Mouse (Mus musculus): ENCODE measurements around the gene Dusp11. TPM values are rescaled to one million over a fixed set of nuclear protein-coding genes. Genes with fewer than 3 reads are reported as not detected.
"Not testable (repeated sequence)": the region's sequence is repeated elsewhere in the genome, so short reads cannot be mapped to it uniquely, and the experiment has no call there.

The Dusp11 gene
- polyA plus RNA-seq, 1 experiment from 2014 or later, result 42.7 TPM

DNA sequence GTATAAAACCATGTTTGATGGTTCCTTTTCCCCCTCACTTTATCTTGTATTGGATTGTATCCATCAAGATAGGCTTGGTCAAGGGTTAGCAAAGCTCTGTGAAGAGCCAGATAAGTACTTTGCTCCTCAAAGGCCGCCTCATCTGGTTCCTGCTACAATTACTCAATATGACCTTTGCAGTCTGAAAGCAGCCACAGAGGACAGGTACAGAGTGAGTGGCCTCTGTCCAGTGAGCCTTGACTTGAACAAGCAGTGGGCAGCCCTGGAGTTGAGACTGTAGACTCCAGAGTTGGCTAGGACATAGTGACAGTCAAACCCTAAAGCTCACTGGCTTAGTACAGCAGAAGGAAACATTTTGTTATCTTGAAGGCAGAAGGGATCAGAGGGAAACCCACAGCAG lies 32.2 kb downstream of the Dusp11 start:
- Histone ChIP-seq H3K4me3 (no peak overlapping the region), H3K36me3 (peaks cover 53% of the 10 kb centered on the region), H3K4me2 (replicated peaks) (no peak overlapping the region), H3K27me3 (no peaks in the 10 kb centered on the region), H3K4me1 (no peaks in the 10 kb centered on the region), H3K27ac (replicated peaks) (no peak overlapping the region), H3K9ac (replicated peaks) (no peak overlapping the region), H3K9me3 (no peaks in the 10 kb centered on the region)
- WGBS, result 80% methylated on average over 1 of the region's 1 CpGs
- no peak for ATAC-seq (ENCODE audit: low FRiP score, low read depth)

GRCm38 (mm10) chr6:85927476-85928464 lies 33.7 kb downstream of the Dusp11 start:
- ATAC-seq (ENCODE audit: low FRiP score, low read depth), result no peak
- Histone ChIP-seq H3K9me3 (no peaks in the 10 kb centered on the region), H3K27me3 (no peaks in the 10 kb centered on the region), H3K27ac (replicated peaks) (no peak overlapping the region), H3K4me2 (replicated peaks) (no peak overlapping the region), H3K36me3 (peaks cover 57% of the 10 kb centered on the region), H3K4me1 (no peaks in the 10 kb centered on the region), H3K9ac (replicated peaks) (no peak overlapping the region), H3K4me3 (no peak overlapping the region)
- WGBS, result 94% methylated on average over 9 of the region's 9 CpGs

- Histone ChIP-seq H3K9ac (replicated peaks) (no peak overlapping the region), H3K36me3 (peaks cover 60% of the 10 kb centered on the region), H3K4me2 (replicated peaks) (no peak overlapping the region), H3K9me3 (no peaks in the 10 kb centered on the region), H3K4me3 (no peak overlapping the region), H3K27me3 (no peaks in the 10 kb centered on the region), H3K27ac (replicated peaks) (no peak overlapping the region), H3K4me1 (no peaks in the 10 kb centered on the region)
- WGBS, result 84% methylated on average over 1 of the region's 1 CpGs
- ATAC-seq (ENCODE audit: low FRiP score, low read depth), result no peak
Observed at GRCm38 (mm10) chr6:85926709-85927108, 34.8 kb downstream of the Dusp11 start.

DNA sequence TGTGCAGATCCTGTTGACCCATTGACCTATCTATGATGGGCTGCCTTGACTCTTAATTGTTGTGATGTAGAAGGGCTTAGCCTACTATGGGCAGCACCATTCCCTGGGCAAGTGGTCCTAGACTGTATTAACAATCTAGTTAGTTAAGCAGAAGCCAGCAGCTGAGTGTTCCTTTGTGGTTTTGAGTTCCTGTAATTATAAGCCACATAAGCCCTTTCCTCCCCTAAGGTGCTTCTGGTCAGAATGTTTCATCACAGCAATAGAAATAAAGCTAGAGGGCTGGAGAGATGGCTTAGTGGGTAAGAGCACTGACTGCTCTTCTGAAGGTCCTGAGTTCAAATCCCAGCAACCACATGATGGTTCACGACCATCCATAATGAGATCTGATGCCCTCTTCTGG lies 37.8 kb downstream of the Dusp11 start:
- H3K27me3 ChIP-seq, result no peaks in the 10 kb centered on the region
- no peak overlapping the region for H3K27ac ChIP-seq (replicated peaks)
- no peaks in the 10 kb centered on the region for H3K9me3 ChIP-seq
- no peak overlapping the region for H3K4me2 ChIP-seq (replicated peaks)
- no peak for ATAC-seq (ENCODE audit: low FRiP score, low read depth)
- H3K4me3 ChIP-seq, result no peak overlapping the region
- H3K9ac ChIP-seq (replicated peaks), result no peak overlapping the region
- WGBS, result 91% methylated on average over 1 of the region's 1 CpGs
- H3K4me1 ChIP-seq, result no peaks in the 10 kb centered on the region
- peaks cover 48% of the 10 kb centered on the region for H3K36me3 ChIP-seq

DNA sequence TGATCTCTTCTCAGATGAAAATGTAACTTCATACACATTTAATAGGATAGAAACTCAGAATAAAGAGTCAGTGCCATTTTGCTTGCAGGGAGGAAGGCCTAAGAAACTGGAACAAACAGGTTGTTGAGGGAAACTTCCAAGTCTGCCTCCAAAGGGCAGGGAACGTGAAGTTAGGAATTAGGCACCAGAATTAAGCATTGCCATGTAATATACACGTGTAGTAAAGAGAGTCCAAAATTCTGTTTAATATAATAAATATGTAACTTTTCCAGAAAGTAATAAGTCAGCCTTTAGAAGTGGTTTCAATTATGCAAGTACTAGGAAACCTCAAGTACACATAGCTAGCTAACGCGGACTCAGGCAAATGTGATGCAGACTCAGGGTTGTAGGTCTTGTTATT lies 42.1 kb downstream of the Dusp11 start:
- Histone ChIP-seq H3K27ac (replicated peaks) (no peak overlapping the region), H3K9ac (replicated peaks) (no peak overlapping the region), H3K4me3 (no peak overlapping the region), H3K4me2 (replicated peaks) (no peak overlapping the region), H3K36me3 (peaks cover 10% of the 10 kb centered on the region; the same call in 1 of the 2 replicates), H3K27me3 (no peaks in the 10 kb centered on the region), H3K9me3 (no peaks in the 10 kb centered on the region), H3K4me1 (peaks cover 13% of the 10 kb centered on the region)
- ATAC-seq (ENCODE audit: low FRiP score, low read depth), result no peak
- 95% methylated on average over 4 of the region's 4 CpGs for WGBS

DNA sequence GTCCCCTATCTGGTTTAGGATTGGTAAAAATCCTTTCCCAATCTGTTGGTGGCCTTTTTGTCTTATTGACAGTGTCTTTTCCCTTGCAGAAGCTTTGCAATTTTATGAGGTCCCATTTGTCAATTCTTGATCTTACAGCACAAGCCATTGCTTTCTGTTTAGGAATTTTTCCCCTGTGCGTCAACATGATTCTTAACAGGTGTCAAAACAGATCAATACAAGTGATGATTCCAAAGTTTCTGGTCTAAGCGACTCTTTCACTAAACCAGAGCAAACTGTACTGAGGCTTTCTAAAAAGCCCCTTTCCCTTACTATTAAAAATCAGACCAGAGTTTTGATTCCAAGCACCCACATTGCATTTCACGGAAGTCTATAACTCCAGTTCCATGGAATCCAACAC lies 43.1 kb downstream of the Dusp11 start:
- H3K4me3 ChIP-seq; H3K9ac ChIP-seq (replicated peaks); H3K36me3 ChIP-seq; H3K9me3 ChIP-seq; ATAC-seq (ENCODE audit: low FRiP score, low read depth); H3K27ac ChIP-seq (replicated peaks); H3K4me2 ChIP-seq (replicated peaks); H3K27me3 ChIP-seq: not testable (repeated sequence)
- WGBS, result 97% methylated on average over 3 of the region's 3 CpGs
- H3K4me1 ChIP-seq, result peaks cover 14% of the 10 kb centered on the region

DNA sequence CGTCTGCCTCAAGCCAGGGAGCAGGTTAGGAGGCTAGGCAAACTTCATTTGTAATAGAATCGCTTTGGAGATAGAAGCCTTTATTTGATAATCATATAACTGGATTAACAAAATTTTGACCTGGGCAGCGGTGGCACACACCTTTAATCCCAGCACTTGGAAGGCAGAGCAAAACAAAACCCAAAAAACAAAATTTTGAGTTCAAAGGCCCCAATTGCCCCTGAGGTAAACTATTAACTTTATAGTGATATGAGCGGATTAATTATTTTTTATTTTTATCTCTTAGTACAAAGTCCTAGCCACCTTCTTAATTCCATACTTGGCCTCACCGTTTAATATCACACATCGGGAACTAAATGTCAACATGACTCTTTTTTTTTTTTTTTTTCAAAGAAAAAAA lies 44.9 kb downstream of the Dusp11 start:
- H3K9me3 ChIP-seq, result no peaks in the 10 kb centered on the region
- H3K27ac ChIP-seq (replicated peaks), result peak overlapping the region; percentile 89
- ATAC-seq (ENCODE audit: low FRiP score, low read depth), result no peak
- H3K9ac ChIP-seq (replicated peaks), result peak overlapping the region; percentile 74
- 0 out of 2 replicates have a peak, but pooled peaks cover 3% of the 10 kb centered on the region for H3K36me3 ChIP-seq
- H3K4me3 ChIP-seq, result peak overlapping the region; percentile 64
- peak overlapping the region; percentile 88 for H3K4me2 ChIP-seq (replicated peaks)
- 86% methylated on average over 6 of the region's 6 CpGs for WGBS
- H3K4me1 ChIP-seq, result peaks cover 14% of the 10 kb centered on the region
- H3K27me3 ChIP-seq, result no peaks in the 10 kb centered on the region

GRCm38 (mm10) chr6:85915539-85916513 lies 45.6 kb downstream of the Dusp11 start, which contains the start of gene Nat8f1:
Gene Nat8f1 (minus strand): TSS chr6:85915687.
- Histone ChIP-seq H3K27ac (replicated peaks) (peak within 1 kb of the TSS; percentile 89), H3K4me1 (peaks cover 14% of the 10 kb centered on the region), H3K4me2 (replicated peaks) (peak within 1 kb of the TSS; percentile 88), H3K9ac (replicated peaks) (peak within 1 kb of the TSS; percentile 74), H3K4me3 (peak within 1 kb of the TSS; percentile 64)
- WGBS, result 1% methylated on average over 57 of the region's 61 CpGs
- not testable (repeated sequence) for H3K27me3 ChIP-seq, H3K36me3 ChIP-seq, H3K9me3 ChIP-seq
- ATAC-seq (ENCODE audit: low FRiP score, low read depth), result peak; percentile 97

GRCm38 (mm10) chr6:85915141-85915538 lies 46.3 kb downstream of the Dusp11 start:
- WGBS, result 5% methylated on average over 11 of the region's 11 CpGs
- peak; percentile 7; the same call in 1 of the 2 replicates for ATAC-seq (ENCODE audit: low FRiP score, low read depth)
- H3K27ac ChIP-seq (replicated peaks), result peak overlapping the region; percentile 89

DNA sequence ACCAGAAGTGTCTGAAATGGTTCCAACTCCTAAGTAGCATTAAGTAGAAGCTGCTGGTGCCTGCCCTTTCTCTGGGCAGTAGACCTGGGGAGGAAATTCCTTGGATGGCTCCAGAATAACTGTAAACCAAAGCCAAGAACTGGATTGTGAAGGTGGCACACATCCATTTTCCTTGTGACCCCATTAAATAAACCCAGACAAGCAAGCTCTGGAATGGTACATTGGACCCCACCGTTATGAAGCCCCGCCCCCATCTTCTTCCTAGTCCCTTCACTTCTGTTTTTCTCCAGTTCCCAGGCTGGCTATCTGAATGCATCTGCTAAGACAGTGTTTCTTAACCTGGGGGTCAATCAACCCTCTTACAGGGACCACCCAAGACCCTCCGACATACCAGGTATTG lies 49.9 kb downstream of the Dusp11 start, which contains the start of gene Tprkb:
TSS of gene Tprkb (plus strand) at position 279 of the 400 bp plus-strand sequence.
- H3K9me3 ChIP-seq, result no peaks in the 10 kb centered on the region
- WGBS, result 88% methylated on average over 3 of the region's 3 CpGs
- no peak within 1 kb of the TSS for H3K4me2 ChIP-seq (replicated peaks)
- H3K9ac ChIP-seq (replicated peaks), result no peak within 1 kb of the TSS
- no peak for ATAC-seq (ENCODE audit: low FRiP score, low read depth)
- H3K27ac ChIP-seq (replicated peaks), result no peak within 1 kb of the TSS
- no peaks in the 10 kb centered on the region for H3K36me3 ChIP-seq
- no peak within 1 kb of the TSS for H3K4me3 ChIP-seq
- H3K4me1 ChIP-seq, result peaks cover 14% of the 10 kb centered on the region
- no peaks in the 10 kb centered on the region for H3K27me3 ChIP-seq

More at GRCm38 (mm10) chr6:85915141-85915538, 46.3 kb downstream of the Dusp11 start:
- Histone ChIP-seq H3K9ac (replicated peaks) (peak overlapping the region; percentile 74), H3K4me1 (peaks cover 14% of the 10 kb centered on the region), H3K4me3 (peak overlapping the region; percentile 64), H3K36me3 (no peaks in the 10 kb centered on the region), H3K9me3 (no peaks in the 10 kb centered on the region), H3K4me2 (replicated peaks) (peak overlapping the region; percentile 88), H3K27me3 (no peaks in the 10 kb centered on the region)

DNA sequence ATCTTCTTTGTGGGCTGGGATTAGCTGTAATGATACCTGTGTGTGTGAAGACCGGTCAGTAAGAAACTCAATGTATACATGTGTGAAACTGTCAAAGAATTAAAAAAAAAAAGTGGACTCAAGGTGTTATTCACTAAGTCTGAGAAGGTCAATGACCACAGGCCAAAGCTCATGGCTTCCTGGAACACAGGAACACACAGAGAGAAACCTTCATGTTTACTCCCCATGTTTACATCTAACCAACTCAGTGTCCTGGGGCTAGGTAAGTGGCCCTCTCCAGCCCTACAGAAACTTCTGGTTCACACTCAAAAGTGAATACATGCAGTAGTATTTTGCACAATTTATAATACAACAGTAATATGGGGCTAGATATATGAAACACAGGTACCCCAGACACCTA lies 51.8 kb downstream of the Dusp11 start:
- Histone ChIP-seq H3K4me3 (no peak overlapping the region), H3K4me2 (replicated peaks) (no peak overlapping the region), H3K27ac (replicated peaks) (no peak overlapping the region), H3K9me3 (no peaks in the 10 kb centered on the region), H3K36me3 (no peaks in the 10 kb centered on the region), H3K9ac (replicated peaks) (no peak overlapping the region), H3K4me1 (peaks cover 4% of the 10 kb centered on the region), H3K27me3 (no peaks in the 10 kb centered on the region)
- WGBS, result 88% methylated on average over 1 of the region's 1 CpGs
- no peak for ATAC-seq (ENCODE audit: low FRiP score, low read depth)

Measured in midbrain, embryonic 12.5 days (tissue).